Mouse (Mus musculus) hindbrain, embryonic 11.5 days (tissue): Measurements from ENCODE around the gene Tnfrsf9. TPM values are rescaled to one million over a fixed set of nuclear protein-coding genes. Genes with fewer than 3 reads are reported as not detected.

Source experiments
- ATAC-seq: fragments of 200-750 bp; cut with Nextera tagmentation; 2 replicates; pipeline ENCODE4 v1.8.0; 2017; ENCODE audit warnings: mild to moderate bottlenecking, moderate TSS enrichment, moderate library complexity; ENCODE audit not compliant: low FRiP score
- DNase-seq: peaks from one replicate; pipeline ENCODE4 v3.0.0-alpha.2; 2015; ENCODE audit warnings: low spot score
- H3K27ac ChIP-seq: fragments of 300-500 bp; sonication (generic); 2 replicates; pipeline ENCODE4 v1.5.1; 2014; ENCODE audit warnings: mild to moderate bottlenecking, low read depth, low read length
- H3K27me3 ChIP-seq: fragments of 300-500 bp; sonication (generic); 2 replicates; pipeline ENCODE4 v1.6.1; 2014; ENCODE audit warnings: mild to moderate bottlenecking, low read length, moderate library complexity, mixed read lengths; ENCODE audit not compliant: control insufficient read depth, insufficient read depth
- H3K36me3 ChIP-seq: fragments of 300-500 bp; sonication (generic); 2 replicates; pipeline ENCODE4 v1.6.1; 2014; ENCODE audit warnings: mild to moderate bottlenecking, low read length, moderate library complexity, mixed read lengths; ENCODE audit not compliant: control insufficient read depth, insufficient read depth
- H3K4me1 ChIP-seq: fragments of 300-500 bp; sonication (generic); replicated peaks from 2 replicates; pipeline ENCODE4 v1.6.1; 2014; ENCODE audit warnings: low read length, mixed read lengths; ENCODE audit not compliant: control insufficient read depth, insufficient read depth
- H3K4me2 ChIP-seq: fragments of 300-500 bp; sonication (generic); replicated peaks from 2 replicates; pipeline ENCODE4 v1.6.1; 2014; ENCODE audit warnings: mild to moderate bottlenecking, low read depth, low read length
- H3K4me3 ChIP-seq: fragments of 300-500 bp; sonication (generic); 2 replicates; pipeline ENCODE4 v1.5.1; 2014; ENCODE audit warnings: low read depth, low read length
- H3K9ac ChIP-seq: fragments of 300-500 bp; sonication (generic); 2 replicates; pipeline ENCODE4 v1.6.1; 2014; ENCODE audit warnings: low read depth, low read length
- H3K9me3 ChIP-seq: fragments of 300-500 bp; sonication (generic); 2 replicates; pipeline ENCODE4 v1.6.1; 2016; ENCODE audit warnings: low read length; ENCODE audit not compliant: control insufficient read depth
- WGBS: fragments of 180-500 bp; shearing (Covaris S2); extraction: QIAGEN DNeasy Blood & Tissue Kit; methylation state at CpG from one replicate; pipeline ENCODE4 v1.1.7; 2014; 5-methylcytosine and 5-hydroxymethylcytosine counted together
- polyA plus RNA-seq: library from polyadenylated mRNA; unstranded; fragments of >200 nt; fragmentation: Nextera tagmentation; extraction: Ambion mirVana; gene quantifications from 2 replicates; pipeline ENCODE4 v1.2.1, GENCODE M21; 2014

Gene Tnfrsf9
- polyA plus RNA-seq, 1 experiment from 2014 or later = not detected

DNA sequence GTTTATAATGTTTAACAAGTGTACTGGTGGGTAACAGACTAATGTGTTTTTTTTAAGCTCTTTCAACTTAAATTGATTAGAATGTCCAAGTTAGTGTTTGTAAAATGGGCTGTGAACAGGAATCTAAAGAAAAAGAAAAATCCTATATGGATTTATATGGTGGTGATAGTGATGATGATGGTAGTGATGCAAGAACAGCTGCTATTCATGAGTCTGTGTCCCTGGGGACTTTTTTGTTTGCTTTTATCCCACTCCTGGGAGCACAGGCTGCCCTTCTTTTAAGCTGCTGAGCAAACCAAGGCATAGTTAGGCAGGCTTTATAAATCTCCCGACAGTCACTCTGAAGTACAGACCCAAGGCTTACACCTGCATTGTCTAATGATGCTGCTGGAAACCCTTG, 19.1 kb downstream of the Tnfrsf9 start:
- no peaks in the 10 kb centered on the region for H3K36me3 ChIP-seq
- DNase-seq (no peak), ATAC-seq (no peak)
- H3K9ac ChIP-seq = no peak overlapping the region
- WGBS = 73% methylated on average over 1 of the region's 1 CpGs
- H3K27me3 ChIP-seq = no peaks in the 10 kb centered on the region
- no peaks in the 10 kb centered on the region for H3K9me3 ChIP-seq
- no peak overlapping the region for H3K4me2 ChIP-seq
- H3K4me1 ChIP-seq = no peaks in the 10 kb centered on the region
- no peak overlapping the region for H3K27ac ChIP-seq
- H3K4me3 ChIP-seq = no peak overlapping the region

DNA sequence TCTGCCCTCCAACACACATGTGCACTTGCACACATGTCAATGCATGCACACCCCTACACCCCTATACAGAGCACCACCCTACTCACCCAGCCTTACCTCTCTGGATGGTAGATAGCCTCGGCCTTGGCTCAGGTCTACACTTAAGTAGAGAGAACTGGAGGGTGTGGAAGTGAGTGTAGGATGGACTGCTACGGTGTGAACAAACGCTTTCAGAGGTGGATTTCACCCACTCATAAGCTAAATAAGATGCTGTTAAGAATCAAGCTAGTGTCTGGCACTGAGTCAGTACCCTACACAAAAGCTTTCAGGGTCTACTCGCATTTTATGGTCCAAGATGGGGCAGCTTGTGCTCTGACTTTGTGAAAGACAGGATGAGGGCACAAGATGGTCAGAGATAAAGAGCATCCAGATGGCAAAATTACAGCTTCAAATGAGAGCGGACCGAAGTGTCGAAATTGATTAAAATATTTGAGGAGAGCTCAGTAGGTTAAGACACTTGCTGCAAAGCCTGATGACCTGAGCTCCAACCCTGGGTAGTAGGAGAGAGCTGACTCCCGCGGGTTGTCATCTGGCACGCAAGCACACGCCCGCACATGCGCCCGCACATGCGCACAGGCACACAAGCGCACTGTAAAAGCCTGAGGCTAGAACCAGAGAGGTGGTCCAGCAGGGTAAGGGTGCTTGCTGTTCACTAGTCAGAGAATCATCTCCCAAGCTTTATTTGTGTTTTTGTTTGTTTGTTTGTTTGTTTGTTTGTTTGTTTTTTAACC, 23.1 kb downstream of the Tnfrsf9 start:
- Histone ChIP-seq H3K36me3 (no peaks in the 10 kb centered on the region), H3K4me3 (no peak overlapping the region), H3K27ac (no peak overlapping the region), H3K4me2 (no peak overlapping the region), H3K9me3 (no peaks in the 10 kb centered on the region), H3K4me1 (no peaks in the 10 kb centered on the region), H3K9ac (no peak overlapping the region), H3K27me3 (no peaks in the 10 kb centered on the region)
- no peak for ATAC-seq
- DNase-seq = no peak
- 76% methylated on average over 16 of the region's 16 CpGs for WGBS

DNA sequence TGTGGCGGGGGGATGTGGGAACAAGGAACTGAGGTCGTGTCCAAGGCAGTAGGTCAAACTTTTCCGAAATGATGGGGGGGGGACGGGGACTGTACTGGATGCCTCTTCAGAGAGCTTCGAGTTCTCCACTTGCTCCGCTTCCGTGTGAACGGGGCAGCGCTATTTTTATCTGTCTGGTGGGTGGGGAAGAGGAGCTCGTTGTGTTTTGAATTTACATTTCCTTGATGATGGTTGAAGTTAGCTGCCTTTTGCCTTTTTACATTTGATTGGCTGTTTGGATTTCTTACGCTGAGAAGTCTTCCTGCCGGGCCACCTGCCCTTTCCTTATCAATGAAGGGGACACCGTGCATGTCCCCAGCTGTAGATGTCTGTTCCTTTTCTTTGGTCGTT, 23.7 kb downstream of the Tnfrsf9 start:
- Histone ChIP-seq H3K4me1 (no peaks in the 10 kb centered on the region), H3K27me3 (no peaks in the 10 kb centered on the region), H3K4me3 (no peak overlapping the region), H3K9me3 (no peaks in the 10 kb centered on the region), H3K4me2 (no peak overlapping the region), H3K9ac (no peak overlapping the region), H3K27ac (no peak overlapping the region), H3K36me3 (no peaks in the 10 kb centered on the region)
- no peak for ATAC-seq
- 63% methylated on average over 14 of the region's 14 CpGs for WGBS
- no peak for DNase-seq

DNA sequence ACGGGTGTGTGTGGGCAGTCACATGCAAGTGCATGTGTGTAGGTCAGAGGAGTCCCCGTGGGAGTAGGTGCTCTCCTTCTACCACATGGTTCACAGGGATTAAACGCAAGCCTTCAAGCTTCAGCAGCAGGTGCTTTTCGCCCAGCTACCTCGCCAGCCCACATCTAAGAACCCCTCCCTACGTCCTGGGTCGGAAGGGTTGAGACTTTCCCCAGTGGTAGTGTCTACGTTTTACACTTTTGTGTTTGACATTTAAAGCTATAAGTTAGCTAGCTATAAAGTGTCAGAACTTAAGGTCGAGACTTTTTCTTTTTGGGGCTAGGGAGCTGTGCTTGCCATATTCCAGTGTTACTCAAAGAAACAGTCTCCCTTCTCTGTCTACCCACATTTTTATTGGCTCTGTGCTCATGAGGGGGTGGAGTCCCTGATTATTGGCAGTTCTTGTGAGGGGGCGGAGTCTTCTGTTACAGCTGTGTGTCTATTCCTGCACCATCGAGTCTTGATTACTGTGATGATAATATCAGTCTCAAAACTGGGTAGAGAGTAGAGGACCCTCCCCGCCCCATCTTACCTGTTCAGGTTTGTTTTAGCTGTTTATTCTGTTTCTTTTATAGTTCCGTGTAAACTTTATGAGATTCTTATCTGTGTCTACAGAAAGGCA, 25.8 kb downstream of the Tnfrsf9 start:
- Histone ChIP-seq H3K27me3 (no peaks in the 10 kb centered on the region), H3K9ac (no peak overlapping the region), H3K27ac (no peak overlapping the region), H3K9me3 (no peaks in the 10 kb centered on the region), H3K4me2 (no peak overlapping the region), H3K36me3 (no peaks in the 10 kb centered on the region), H3K4me1 (no peaks in the 10 kb centered on the region), H3K4me3 (no peak overlapping the region)
- DNase-seq (no peak), ATAC-seq (no peak)
- WGBS = 65% methylated on average over 13 of the region's 13 CpGs

DNA sequence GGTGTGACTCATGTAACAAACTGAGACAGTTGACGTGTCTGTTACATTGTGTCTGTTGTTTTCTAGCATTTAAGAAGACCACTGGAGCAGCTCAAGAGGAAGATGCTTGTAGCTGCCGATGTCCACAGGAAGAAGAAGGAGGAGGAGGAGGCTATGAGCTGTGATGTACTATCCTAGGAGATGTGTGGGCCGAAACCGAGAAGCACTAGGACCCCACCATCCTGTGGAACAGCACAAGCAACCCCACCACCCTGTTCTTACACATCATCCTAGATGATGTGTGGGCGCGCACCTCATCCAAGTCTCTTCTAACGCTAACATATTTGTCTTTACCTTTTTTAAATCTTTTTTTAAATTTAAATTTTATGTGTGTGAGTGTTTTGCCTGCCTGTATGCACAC, 30.3 kb downstream of the Tnfrsf9 start:
- 95% methylated on average over 7 of the region's 7 CpGs for WGBS
- ATAC-seq (no peak), DNase-seq (no peak)
- H3K9ac ChIP-seq = no peak overlapping the region
- no peak overlapping the region for H3K27ac ChIP-seq
- no peak overlapping the region for H3K4me3 ChIP-seq
- no peaks in the 10 kb centered on the region for H3K27me3 ChIP-seq
- no peaks in the 10 kb centered on the region for H3K9me3 ChIP-seq
- no peak overlapping the region for H3K4me2 ChIP-seq
- no peaks in the 10 kb centered on the region for H3K36me3 ChIP-seq
- H3K4me1 ChIP-seq = no peaks in the 10 kb centered on the region

DNA sequence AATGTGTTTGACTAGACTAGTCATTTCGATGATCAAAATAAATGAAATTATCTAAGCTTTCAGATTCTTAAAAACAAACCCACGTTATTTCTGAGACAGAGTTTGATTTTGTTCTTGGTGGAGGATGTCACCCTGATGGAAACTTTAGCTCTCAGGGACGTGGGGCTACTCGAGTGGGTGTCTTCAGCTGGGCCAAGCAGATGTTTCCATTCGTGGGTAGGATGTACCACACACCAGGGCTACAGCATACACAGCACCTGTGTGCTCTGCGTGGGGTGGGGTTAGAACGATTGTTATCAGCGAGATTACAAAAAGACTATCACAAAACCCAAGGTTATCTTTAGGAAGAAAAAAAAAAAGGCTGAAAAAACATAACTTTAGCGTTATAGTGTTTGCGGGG, 36.6 kb downstream of the Tnfrsf9 start:
- H3K4me1 ChIP-seq = no peaks in the 10 kb centered on the region
- DNase-seq (no peak), ATAC-seq (no peak)
- WGBS = 88% methylated on average over 10 of the region's 10 CpGs
- no peak overlapping the region for H3K27ac ChIP-seq
- H3K4me2 ChIP-seq = no peak overlapping the region
- H3K27me3 ChIP-seq = no peaks in the 10 kb centered on the region
- H3K36me3 ChIP-seq = no peaks in the 10 kb centered on the region
- H3K4me3 ChIP-seq = no peak overlapping the region
- no peaks in the 10 kb centered on the region for H3K9me3 ChIP-seq
- no peak overlapping the region for H3K9ac ChIP-seq

DNA sequence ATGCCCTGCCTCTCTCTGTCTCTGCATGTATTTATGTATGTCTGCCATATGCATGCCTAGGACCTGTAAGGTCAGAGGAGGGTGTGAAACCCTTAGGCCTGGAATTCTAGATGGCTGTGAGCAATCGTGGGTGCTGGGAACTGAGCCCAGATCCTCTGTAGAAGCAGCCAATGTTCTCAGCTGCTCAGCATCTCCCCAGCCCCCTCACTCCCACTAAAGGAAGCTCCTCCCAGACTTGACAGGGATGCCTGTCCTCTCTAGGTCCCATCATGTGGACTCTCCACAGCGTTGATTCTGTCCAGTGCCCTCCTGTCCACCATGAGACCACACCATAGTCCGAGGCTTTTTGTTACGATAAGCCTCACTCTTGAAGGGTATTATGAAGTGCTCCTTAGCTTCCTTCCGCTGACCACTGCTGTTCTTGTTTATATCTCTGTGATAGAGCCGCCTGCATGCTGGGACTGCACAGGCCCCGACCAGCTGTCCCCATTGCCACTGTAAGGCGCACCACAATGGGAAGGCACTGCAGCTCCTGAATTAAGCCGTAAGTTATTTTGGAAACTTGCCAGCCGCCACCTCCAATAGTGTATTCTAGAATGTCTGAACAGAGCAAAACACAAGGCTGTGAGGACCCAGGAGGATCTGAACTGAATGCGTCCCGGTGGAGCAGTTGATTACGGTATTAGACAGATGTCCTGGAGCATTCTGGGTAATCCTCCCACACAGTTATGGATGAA, 42.2 kb downstream of the Tnfrsf9 start:
- no peaks in the 10 kb centered on the region for H3K27me3 ChIP-seq
- H3K4me3 ChIP-seq = no peak overlapping the region
- no peak for ATAC-seq
- no peaks in the 10 kb centered on the region for H3K4me1 ChIP-seq
- DNase-seq = no peak
- H3K36me3 ChIP-seq = no peaks in the 10 kb centered on the region
- no peak overlapping the region for H3K4me2 ChIP-seq
- WGBS = 82% methylated on average over 13 of the region's 13 CpGs
- no peak overlapping the region for H3K27ac ChIP-seq
- no peak overlapping the region for H3K9ac ChIP-seq
- H3K9me3 ChIP-seq = no peaks in the 10 kb centered on the region

DNA sequence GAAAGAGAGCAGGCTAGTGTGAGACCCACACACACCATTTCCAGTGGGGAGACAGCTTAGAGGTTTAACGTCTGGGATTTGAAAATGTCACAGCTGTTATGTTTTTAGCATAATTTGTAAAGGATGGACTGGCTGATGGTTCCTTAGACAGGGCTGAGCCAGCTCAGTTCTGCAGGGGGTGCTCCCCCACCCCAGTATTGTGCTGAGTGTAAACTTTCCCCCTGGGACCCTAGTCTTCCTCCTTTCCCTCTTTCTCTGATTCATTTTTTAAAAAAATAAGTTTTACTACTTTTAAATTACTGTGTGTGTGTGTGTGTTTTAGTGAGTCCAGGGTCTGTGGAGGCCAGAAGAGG, 42.7 kb downstream of the Tnfrsf9 start:
- H3K36me3 ChIP-seq = no peaks in the 10 kb centered on the region
- H3K27me3 ChIP-seq = no peaks in the 10 kb centered on the region
- H3K4me2 ChIP-seq = no peak overlapping the region
- H3K4me1 ChIP-seq = no peaks in the 10 kb centered on the region
- no peak overlapping the region for H3K27ac ChIP-seq
- no peak for DNase-seq
- 76% methylated on average over 1 of the region's 1 CpGs for WGBS
- H3K9ac ChIP-seq = no peak overlapping the region
- no peak overlapping the region for H3K4me3 ChIP-seq
- ATAC-seq = no peak
- no peaks in the 10 kb centered on the region for H3K9me3 ChIP-seq
